Mouse (Mus musculus) MEL (cell line): ENCODE measurements around the gene Dhh.

Experiments used
- CHD2 ChIP-seq: IDR thresholded peaks from 2 replicates; pipeline ENCODE4 v1.6.1; 2011; ENCODE audit warnings: low read length, improper control_type of control experiment
- CTCF ChIP-seq, 3 experiments: IDR thresholded peaks in 2 of 3; conservative IDR thresholded peaks in 1 of 3; 2 replicates each; pipeline ENCODE4 v1.5.1; 2011 to 2012; ENCODE audit warnings: low read length in 3 of 3, low read depth in 2 of 3, mild to moderate bottlenecking in 2 of 3, improper control_type of control experiment in 1 of 3, inconsistent platforms in 1 of 3, mixed read lengths in 1 of 3, moderate library complexity in 1 of 3; ENCODE audit not compliant: control insufficient read depth in 1 of 3, insufficient read depth in 1 of 3, poor library complexity in 1 of 3, severe bottlenecking in 1 of 3
- EP300 ChIP-seq, 2 experiments: IDR thresholded peaks; 2 replicates each; pipeline ENCODE4 v1.6.1; 2011; ENCODE audit warnings: improper control_type of control experiment in 2 of 2, low read length in 2 of 2, low read depth in 1 of 2, mild to moderate bottlenecking in 1 of 2
- GATA1 ChIP-seq: IDR thresholded peaks from 2 replicates; pipeline ENCODE4 v1.6.1; 2011; ENCODE audit warnings: low read depth, low read length, improper control_type of control experiment
- MYB ChIP-seq: IDR thresholded peaks from 2 replicates; pipeline ENCODE4 v1.6.1; 2011; ENCODE audit warnings: mild to moderate bottlenecking, low read depth, low read length, improper control_type of control experiment
- NRF1 ChIP-seq: IDR thresholded peaks from 2 replicates; pipeline ENCODE4 v1.6.1; 2014; ENCODE audit warnings: low read depth, mild to moderate bottlenecking, inconsistent platforms, low read length, improper control_type of control experiment, moderate library complexity; ENCODE audit not compliant: poor library complexity, insufficient read depth, severe bottlenecking
- POLR2A ChIP-seq, 2 experiments: IDR thresholded peaks; 2 replicates each; pipeline ENCODE4 v1.6.1; 2011 to 2012; ENCODE audit warnings: low read length in 2 of 2, mild to moderate bottlenecking in 2 of 2, control low read depth in 1 of 2, improper control_type of control experiment in 1 of 2, low read depth in 1 of 2, moderate library complexity in 1 of 2; ENCODE audit not compliant: control insufficient read depth in 1 of 2, insufficient read depth in 1 of 2, poor library complexity in 1 of 2
- POLR2AphosphoS2 ChIP-seq: IDR thresholded peaks from 2 replicates; pipeline ENCODE4 v1.6.1; 2011; ENCODE audit warnings: low read length, improper control_type of control experiment
- SMC3 ChIP-seq: IDR thresholded peaks from 2 replicates; pipeline ENCODE4 v1.6.1; 2011; ENCODE audit warnings: low read depth, low read length, improper control_type of control experiment
- TCF12 ChIP-seq: IDR thresholded peaks from 2 replicates; pipeline ENCODE4 v1.6.1; 2014; ENCODE audit warnings: low read depth, mild to moderate bottlenecking, inconsistent platforms, low read length, improper control_type of control experiment, moderate library complexity
- USF2 ChIP-seq, 2 experiments: IDR thresholded peaks; 2 replicates each; pipeline ENCODE4 v1.6.1; 2011 to 2012; ENCODE audit warnings: improper control_type of control experiment in 2 of 2, low read length in 2 of 2, borderline replicate concordance in 1 of 2, inconsistent platforms in 1 of 2, low read depth in 1 of 2, mild to moderate bottlenecking in 1 of 2; ENCODE audit not compliant: insufficient read depth in 1 of 2
- ZNF384 ChIP-seq: IDR thresholded peaks from 2 replicates; pipeline ENCODE4 v1.6.1; 2012; ENCODE audit warnings: low read depth, mild to moderate bottlenecking, inconsistent platforms, low read length, improper control_type of control experiment

DNA sequence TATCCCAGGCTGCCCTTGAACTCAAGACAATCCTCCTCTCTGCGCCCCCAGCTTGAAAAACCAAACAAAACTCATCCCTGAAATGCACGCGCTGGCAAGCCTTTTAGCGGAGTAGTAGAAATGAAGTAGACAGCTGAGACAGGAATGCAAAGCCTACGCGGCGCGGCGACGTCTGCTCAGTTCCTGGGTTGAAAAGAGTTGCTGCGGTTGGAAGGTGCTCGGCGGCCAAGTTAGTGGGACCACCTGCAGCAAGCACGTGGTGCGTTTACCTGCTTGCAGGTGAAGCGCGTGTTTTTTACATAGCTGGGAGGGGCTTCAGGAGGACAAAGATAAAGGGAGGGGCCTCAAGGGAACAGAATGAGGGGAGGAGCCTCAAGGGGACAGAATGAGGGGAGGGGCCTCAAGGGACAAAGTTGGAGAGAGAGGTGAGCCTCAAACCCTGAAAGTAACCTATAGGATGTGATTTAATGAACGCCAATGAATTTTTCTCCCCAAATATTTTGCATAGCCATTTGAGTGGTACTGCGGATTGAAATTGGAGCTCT lies 7.1 kb downstream of the Dhh start:
- TF ChIP-seq USF2 (IDR thresholded peaks at IDR 0.05; ENCODE audit: borderline replicate concordance in 1 of 2, insufficient read depth in 1 of 2, low read depth in 1 of 2, low read length in 2 of 2) = no peak
- TF ChIP-seq CHD2 = no peak
- no peak for TF ChIP-seq GATA1
- no peak for TF ChIP-seq POLR2A (IDR thresholded peaks at IDR 0.05; ENCODE audit: control insufficient read depth in 1 of 2, insufficient read depth in 1 of 2, low read depth in 1 of 2, low read length in 2 of 2, poor library complexity in 1 of 2)
- no peak for TF ChIP-seq TCF12
- no peak for TF ChIP-seq CTCF (IDR thresholded peaks at IDR 0.05 in 2 of 3, conservative IDR thresholded peaks at IDR 0.05 in 1 of 3; ENCODE audit: control insufficient read depth in 1 of 3, insufficient read depth in 1 of 3, low read depth in 2 of 3, low read length in 3 of 3, poor library complexity in 1 of 3, severe bottlenecking in 1 of 3)
- no peak for TF ChIP-seq MYB
- TF ChIP-seq EP300 (IDR thresholded peaks at IDR 0.05; ENCODE audit: low read depth in 1 of 2, low read length in 2 of 2) = no peak
- no peak for TF ChIP-seq SMC3
- no peak for TF ChIP-seq ZNF384
- TF ChIP-seq POLR2AphosphoS2 = no peak
- TF ChIP-seq NRF1 = no peak
